Mouse (Mus musculus) left cerebral cortex, adult 2 months (tissue): ENCODE measurements around the gene Dctn5. TPM values are rescaled to one million over a fixed set of nuclear protein-coding genes. Genes with fewer than 3 reads are reported as not detected.
A peak's percentile ranks its signal among the peaks of the same experiment; 100 is the strongest.

Source experiments
- DNase-seq, 2 experiments: peaks; one replicate each; pipeline ENCODE4 v3.0.0; 2021 to 2022; ENCODE audit warnings: low spot score in 2 of 2, mixed read lengths in 1 of 2; ENCODE audit errors: extremely low spot score in 1 of 2
- H3K27ac ChIP-seq: fragments of 200-600 bp; 2 replicates; pipeline ENCODE4 v1.8.1; 2022
- H3K4me3 ChIP-seq: fragments of 200-600 bp; 2 replicates; pipeline ENCODE4 v1.8.1; 2022
- CTCF ChIP-seq: fragments of 200-600 bp; IDR thresholded peaks from 2 replicates; pipeline ENCODE4 v1.8.1; 2022; ENCODE audit warnings: antibody characterized with exemption, mild to moderate bottlenecking, moderate library complexity
- intact Hi-C: fragments of 180-260 bp; cut with DNase I; formaldehyde crosslinking; loops from one replicate; pipeline ENCODE4 v1.15.1; 2025
- total RNA-seq, 2 experiments: library from RNA; stranded (reverse); gene quantifications; 2 replicates each; pipeline ENCODE4 v1.2.3; 2021

Gene Dctn5
- total RNA-seq, 2 experiments from 2014 or later: 90.7 to 96.2 TPM

DNA sequence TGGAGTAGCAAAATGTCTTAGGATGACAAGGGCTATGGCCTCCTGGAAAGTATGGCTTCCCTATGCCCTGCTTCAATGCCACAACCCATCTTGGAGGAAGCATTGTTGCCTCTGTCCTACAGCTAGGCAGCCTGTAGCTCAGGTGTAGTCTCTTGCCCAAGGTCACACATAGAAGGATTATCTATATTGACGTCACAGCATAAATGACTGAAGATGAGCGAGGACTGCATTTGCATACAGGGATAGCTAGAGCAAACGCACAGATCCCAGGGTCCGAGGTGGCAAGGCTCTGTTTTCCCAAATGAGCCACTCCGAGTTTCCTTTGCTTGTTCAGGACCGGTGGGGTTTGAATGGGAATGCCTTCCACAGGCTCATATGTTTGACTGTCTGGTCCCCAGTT is 37.9 kb downstream of the Dctn5 start:
- DNase-seq: no peak
- H3K27ac ChIP-seq: no peak overlapping the region
- intact Hi-C loops: no loop called here

GRCm38 (mm10) chr7:122171613-122172012 is 38.8 kb downstream of the Dctn5 start:
- TF ChIP-seq CTCF: no peak
- no peak for DNase-seq
- intact Hi-C loops: no loop called here
- H3K27ac ChIP-seq: no peak overlapping the region
- no peak overlapping the region for H3K4me3 ChIP-seq

More for the DNA sequence above, 37.9 kb downstream of the Dctn5 start:
- H3K4me3 ChIP-seq: no peak overlapping the region
- no peak for TF ChIP-seq CTCF

DNA sequence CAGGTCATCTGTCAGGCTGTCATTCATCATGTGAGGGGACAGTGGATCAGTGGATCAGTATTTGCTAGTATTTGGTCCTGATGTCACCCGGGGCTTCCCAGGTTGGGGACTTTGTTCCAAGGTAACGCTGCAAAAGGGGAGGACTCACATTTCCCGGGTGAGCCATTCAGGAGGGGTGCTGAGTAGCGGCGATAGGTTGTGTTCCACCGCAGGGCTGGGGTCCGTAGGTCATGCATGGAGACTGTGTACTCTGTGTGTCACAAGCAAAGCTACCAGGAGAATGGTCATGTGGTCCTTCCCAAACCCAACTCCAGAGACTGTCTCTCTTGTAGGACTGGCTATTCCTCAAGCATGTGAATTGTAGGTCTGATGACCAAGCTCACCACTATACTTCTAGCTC is 47.9 kb downstream of the Dctn5 start:
- no peak for DNase-seq
- no peak overlapping the region for H3K4me3 ChIP-seq
- TF ChIP-seq CTCF: no peak
- intact Hi-C loops: no loop called here
- no peak overlapping the region for H3K27ac ChIP-seq

GRCm38 (mm10) chr7:122184569-122184968 is 51.7 kb downstream of the Dctn5 start:
- Histone ChIP-seq H3K27ac (no peak overlapping the region), H3K4me3 (no peak overlapping the region)
- TF ChIP-seq CTCF: no peak
- no peak for DNase-seq
- intact Hi-C loops: no loop called here

DNA sequence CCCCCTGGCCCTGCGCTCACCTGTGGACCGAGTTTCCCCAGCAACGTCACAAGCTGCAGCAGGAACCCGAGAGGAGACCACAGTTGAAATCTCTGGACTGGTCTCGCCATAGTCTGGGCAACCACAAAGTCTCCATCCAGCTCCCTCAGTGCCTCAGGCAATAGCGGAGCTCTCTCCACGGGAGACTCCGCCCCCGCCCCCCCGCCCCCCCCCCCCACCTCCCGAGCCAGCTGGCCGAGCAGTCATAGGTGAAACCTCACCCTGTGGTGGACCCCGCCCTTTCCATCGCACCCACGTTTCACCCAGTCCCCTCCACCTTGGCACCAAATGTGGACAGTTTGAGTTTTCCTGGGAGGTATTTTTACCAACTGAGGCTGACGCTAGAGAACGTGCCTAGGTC is 53.2 kb downstream of the Dctn5 start, which contains the start of gene Ern2:
TSS of gene Ern2 (minus strand) at position 165 of the 400 bp plus-strand sequence.
- Histone ChIP-seq H3K4me3 (no peak within 1 kb of the TSS), H3K27ac (no peak within 1 kb of the TSS)
- TF ChIP-seq CTCF: no peak
- no peak for DNase-seq
- intact Hi-C loops: no loop called here

DNA sequence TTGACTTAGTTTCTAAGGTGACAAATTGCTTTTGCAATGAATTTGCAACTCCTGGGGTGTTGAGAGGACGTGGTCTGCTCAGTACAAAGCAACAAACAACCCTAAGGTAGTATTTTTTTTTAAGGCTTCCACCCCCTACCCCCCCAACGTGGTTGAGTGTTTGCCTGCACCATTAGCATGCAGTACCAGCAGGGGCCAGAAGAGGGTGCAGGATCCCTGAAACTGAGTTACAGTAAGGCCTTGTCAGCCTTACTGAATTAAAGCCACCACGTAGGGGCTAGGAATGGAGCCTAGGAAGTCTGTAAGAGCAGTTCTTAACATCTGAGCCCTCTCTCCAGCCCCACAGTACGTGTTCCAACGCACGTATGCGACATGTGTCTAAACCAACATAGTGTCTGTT is 56.6 kb downstream of the Dctn5 start:
- Histone ChIP-seq H3K4me3 (no peak overlapping the region), H3K27ac (no peak overlapping the region)
- TF ChIP-seq CTCF: peak; percentile 62
- intact Hi-C loops: no loop called here
- DNase-seq: no peak

DNA sequence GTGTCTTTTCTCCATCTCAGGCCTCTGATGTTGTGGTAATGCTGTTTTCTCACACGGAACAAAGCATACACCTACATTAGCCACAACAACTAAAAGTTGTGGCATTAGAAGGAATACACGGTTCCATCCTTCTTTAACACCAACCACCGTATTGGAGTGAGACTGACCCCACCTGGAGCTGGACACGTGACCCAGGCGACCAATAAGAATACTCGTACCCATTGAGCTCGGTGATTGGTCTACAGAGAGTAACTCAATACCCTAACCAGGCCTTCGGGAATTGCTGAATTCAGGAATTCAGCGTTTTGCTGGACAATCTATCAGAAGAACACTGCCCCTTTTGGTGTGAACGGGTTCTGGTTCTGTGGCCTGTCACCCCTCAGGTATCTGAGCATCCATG is 58.3 kb downstream of the Dctn5 start:
- DNase-seq: no peak
- H3K27ac ChIP-seq: no peak overlapping the region
- no peak for TF ChIP-seq CTCF
- intact Hi-C loops: no loop called here
- no peak overlapping the region for H3K4me3 ChIP-seq

DNA sequence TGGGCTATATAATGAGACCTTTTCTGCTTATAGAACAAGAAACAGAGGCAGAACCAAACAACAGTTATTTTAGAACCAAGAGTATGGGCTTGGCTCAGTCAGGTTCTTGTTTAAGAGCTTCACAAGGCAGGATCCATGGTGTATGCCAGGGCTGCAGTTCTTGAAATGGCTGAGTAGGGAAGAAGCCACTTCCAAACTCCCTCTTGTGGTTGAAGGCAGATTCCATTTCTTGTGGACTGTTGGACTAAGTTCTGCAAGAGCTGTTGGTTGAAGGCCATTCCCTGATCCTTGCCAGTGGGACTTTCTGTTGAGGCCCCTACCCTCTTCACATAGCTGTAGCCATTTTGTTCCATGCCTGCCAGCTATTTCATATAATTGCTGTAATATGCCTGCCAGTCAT is 61.1 kb downstream of the Dctn5 start:
- H3K27ac ChIP-seq: no peak overlapping the region
- H3K4me3 ChIP-seq: no peak overlapping the region
- intact Hi-C loops: no loop called here
- peak; percentile 5; the same call in 1 of the 2 replicates for TF ChIP-seq CTCF
- DNase-seq: no peak

GRCm38 (mm10) chr7:122196771-122197170 is 63.9 kb downstream of the Dctn5 start:
- intact Hi-C loops: no loop called here
- H3K27ac ChIP-seq: no peak overlapping the region
- TF ChIP-seq CTCF: no peak
- no peak for DNase-seq
- no peak overlapping the region for H3K4me3 ChIP-seq

GRCm38 (mm10) chr7:122197306-122197705 is 64.5 kb downstream of the Dctn5 start:
- peak; percentile 78 for TF ChIP-seq CTCF
- DNase-seq: peak; percentile 41 to 44
- H3K4me3 ChIP-seq: no peak overlapping the region
- H3K27ac ChIP-seq: no peak overlapping the region
- intact Hi-C loops: no loop called here

Other genes starting within 250 kb of the Dctn5 start
- gene Cog7, start 151.3 kb upstream of the Dctn5 start, total RNA-seq: 10 to 100 TPM; 45.5 to 45.8 TPM
- gene Gga2, start 111.8 kb upstream of the Dctn5 start, total RNA-seq: 10 to 100 TPM; 31.2 to 34.6 TPM
- 10 to 100 TPM; 59.2 to 60.4 TPM for gene Ubfd1, start 65.9 kb upstream of the Dctn5 start, total RNA-seq
- 1 to 10 TPM; 7.5 to 8.2 TPM for gene Ears2, start 65.8 kb upstream of the Dctn5 start, total RNA-seq
- gene Ndufab1, start 31.2 kb upstream of the Dctn5 start, total RNA-seq: 100 to 1,000 TPM; 260 to 276 TPM
- gene Palb2, start 56 bp upstream of the Dctn5 start, total RNA-seq: 1 to 10 TPM; 1.2 to 2.2 TPM
- 1 to 10 TPM; 1.5 to 1.7 TPM for gene Plk1, start 26.4 kb downstream of the Dctn5 start, total RNA-seq
- gene Ern2, start 53.2 kb downstream of the Dctn5 start, total RNA-seq: under 1 TPM; 0.45 to 0.75 TPM
- gene Chp2, start 86.5 kb downstream of the Dctn5 start, total RNA-seq: 1 to 10 TPM; 4.9 to 5.4 TPM
- gene Prkcb, start 155.7 kb downstream of the Dctn5 start, total RNA-seq: 100 to 1,000 TPM; 964 to 986 TPM